Mouse (Mus musculus) G1E-ER4 (cell line): Measurements from ENCODE around the gene Smyd3. TPM values are rescaled to one million over a fixed set of nuclear protein-coding genes. Genes with fewer than 3 reads are reported as not detected.

ENCODE experiments used
- GATA1 ChIP-seq: IDR thresholded peaks from one replicate; pipeline ENCODE4 v1.8.0; 2012; ENCODE audit warnings: low read length, inconsistent platforms
- polyA plus RNA-seq: library from polyadenylated mRNA; stranded (reverse); fragments of >175 nt; gene quantifications from 2 replicates; pipeline ENCODE4 v1.2.3, GENCODE M21; 2012

Gene Smyd3
- polyA plus RNA-seq, 1 experiment = 4.1 TPM

DNA sequence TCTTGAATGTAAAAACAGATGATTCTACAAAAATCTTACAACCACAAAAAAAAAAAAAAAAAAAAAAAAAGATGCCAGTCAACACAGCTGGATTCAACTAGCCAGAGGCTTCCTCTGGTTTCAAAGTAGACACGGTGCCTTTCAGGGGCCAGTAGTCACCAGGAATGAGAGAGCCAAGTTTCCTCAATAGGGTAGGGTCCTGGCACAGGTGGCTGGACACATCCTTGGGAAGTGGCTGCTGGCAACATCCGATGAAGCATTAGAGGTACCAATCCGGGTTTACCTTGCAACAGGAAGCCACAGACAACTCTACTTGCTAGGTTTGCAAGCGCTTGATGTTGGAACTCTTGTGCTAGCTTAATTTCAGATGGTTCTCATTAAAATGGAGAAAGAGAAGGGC is 459.2 kb downstream of the Smyd3 start:
- TF ChIP-seq GATA1 = no peak

- TF ChIP-seq GATA1 = no peak
Observed at GRCm38 (mm10) chr1:179055760-179056159, 462.1 kb downstream of the Smyd3 start.

GRCm38 (mm10) chr1:179054385-179055116 is 463.3 kb downstream of the Smyd3 start:
- TF ChIP-seq GATA1 = no peak

DNA sequence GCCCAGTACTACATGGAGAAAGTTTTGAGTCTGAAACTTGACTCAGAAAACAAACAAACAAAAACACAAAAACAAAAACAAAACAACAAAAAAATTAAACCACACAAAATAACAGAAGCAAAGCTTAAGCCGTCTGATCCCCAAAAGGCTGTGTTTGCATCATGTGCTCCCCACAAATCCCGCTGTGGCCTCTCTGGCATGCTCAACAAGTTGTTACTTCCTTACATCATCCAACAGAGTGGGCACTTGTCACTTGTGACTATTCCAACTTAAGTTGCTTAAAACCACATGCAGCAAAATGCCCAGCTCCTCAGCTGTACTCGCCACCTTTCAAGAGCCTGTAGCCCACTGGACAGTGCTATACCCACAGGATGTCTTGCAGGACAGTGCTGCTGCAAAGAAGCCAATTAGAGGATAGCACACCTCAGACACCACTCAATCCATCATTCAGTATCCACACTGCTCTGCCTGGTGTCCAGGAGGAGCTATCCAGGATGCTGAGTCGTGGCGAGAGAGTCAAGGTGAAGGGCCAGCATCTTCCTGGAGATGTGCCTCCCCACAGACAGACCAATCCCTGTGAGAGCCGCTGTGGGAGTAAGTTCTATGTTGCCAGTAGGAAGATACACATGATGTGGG is 465.2 kb downstream of the Smyd3 start:
- TF ChIP-seq GATA1 = no peak

GRCm38 (mm10) chr1:179047931-179048596 is 469.8 kb downstream of the Smyd3 start:
- TF ChIP-seq GATA1 = no peak

DNA sequence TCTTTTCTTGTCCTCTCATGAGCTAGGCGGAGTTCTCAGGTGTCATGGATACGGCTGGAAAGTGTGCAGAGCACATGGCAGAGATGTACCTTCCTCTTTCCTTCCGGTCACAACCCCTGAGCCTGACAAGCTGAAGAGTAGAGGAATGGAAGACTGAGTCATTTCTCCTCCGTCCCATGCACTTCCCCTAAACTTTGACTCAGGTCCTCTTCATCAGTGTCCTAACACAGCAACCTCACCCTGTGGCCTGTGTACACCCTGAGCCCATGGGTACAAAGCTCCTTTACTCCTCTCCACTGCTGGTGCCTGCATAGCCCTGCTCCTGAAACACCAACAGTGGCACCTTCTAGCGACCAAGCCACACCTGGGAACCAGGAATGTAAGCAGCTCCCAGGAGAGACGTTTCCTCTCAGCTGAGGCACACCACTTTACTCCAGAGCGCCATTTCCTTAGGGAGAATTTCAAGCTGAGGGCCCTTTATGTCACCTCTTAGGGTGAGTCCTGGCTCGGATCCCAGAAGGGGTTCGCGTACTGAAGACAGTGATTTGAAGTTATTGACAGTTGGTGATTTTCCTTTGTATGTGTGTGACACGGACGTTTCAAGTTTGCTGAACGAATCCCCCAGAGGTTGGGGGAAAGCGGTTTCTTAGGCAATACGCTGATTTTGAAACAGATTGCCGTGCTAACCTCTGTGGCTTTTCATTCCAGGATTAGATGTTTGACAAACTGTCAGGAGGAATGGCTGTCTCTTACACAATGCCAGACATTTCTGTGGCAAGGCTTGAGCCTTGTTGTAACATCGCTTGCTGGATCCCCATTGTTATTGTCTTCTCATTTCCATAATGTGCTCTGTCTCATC is 471.8 kb downstream of the Smyd3 start:
- TF ChIP-seq GATA1 = no peak

DNA sequence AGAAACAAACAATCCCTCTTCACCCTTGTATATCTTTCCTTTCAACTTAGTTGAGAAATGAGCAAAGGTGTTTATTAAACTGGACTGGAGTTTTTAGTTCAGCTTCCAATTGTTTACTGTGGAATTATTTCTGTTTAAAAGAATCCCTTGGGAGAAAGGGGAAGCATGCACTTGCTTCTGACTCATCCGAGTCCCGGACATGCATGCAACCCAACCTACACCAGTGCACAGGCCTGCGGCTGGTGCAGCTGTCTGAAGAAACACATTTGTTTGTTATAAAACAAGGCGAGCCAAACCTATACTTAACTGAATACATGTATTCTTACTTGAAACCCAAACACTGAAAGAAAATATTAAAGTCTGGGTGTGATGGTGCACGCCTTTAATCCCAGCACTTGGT is 473.7 kb downstream of the Smyd3 start:
- TF ChIP-seq GATA1 = no peak

DNA sequence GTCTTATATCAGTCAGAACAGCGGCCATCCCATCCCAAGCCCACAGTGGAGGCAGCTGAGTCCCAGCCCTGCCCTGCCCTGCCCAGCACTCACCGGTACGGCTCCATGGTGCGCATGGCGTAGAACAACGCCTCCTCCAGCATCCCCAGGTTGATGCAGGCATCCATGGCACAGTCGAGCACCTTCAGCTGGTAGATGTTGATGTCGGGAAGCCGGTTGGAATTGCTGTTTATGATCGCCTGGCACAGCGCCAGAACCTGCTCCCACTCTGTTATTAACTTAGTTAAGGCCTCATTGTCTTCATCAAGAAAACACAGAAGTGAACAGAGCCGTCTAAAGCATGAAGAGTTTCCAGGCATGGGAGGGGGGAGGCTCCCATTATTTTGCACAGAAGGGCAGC is 474.2 kb downstream of the Smyd3 start:
- TF ChIP-seq GATA1 = no peak

DNA sequence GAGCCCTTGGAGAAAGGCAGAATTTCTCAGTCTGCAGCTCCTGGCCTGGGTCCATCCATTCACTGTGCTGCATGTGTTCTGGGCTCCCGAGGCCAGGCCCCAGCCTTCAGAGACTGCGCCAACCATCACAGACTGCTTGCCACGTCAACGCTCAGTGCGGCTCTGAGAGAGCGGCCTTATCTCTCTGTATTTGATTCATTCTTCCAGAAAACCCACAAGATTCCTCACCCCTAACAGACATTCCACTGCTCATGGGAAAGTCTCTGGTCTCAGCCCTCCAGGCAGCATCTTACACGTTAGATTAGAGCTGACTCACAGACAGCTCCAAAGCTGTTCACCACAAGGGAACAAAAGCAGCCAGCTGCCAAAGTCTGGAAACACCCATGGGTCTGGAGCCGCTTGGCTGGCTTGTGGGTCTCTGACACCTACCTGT is 475.9 kb downstream of the Smyd3 start:
- TF ChIP-seq GATA1 = no peak

DNA sequence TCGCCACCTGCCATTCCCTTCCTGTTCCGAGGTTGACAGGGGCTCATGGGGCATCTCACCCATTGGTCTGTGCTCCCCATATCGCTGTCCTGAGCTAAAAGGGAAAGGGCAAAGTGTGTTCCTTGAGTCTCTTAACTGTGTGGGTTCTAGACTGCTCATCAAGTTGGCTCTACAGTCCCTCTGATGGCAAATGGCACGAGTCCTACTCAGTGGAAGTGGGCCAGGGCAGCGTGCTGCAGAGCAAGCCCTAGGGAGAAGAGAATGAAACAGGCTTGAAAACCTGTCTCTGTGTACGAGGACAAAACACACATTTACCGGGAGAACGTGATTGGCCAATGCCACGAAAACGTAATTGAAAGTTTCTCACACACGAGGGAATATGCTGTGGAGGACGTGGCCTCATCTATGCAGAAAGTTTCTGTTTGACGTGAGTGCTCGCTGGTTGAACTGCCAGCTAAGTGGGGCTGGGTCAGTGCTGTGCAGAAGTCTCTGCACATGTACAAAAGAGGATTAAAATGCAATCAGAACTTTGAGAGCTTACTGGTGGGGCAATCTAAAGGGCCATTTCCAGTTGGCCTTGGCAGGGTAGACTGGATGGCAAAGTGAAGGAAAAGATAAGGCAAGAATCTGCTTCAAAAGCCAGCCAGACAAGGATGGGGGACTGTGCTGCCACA is 476.5 kb downstream of the Smyd3 start:
- no peak for TF ChIP-seq GATA1

DNA sequence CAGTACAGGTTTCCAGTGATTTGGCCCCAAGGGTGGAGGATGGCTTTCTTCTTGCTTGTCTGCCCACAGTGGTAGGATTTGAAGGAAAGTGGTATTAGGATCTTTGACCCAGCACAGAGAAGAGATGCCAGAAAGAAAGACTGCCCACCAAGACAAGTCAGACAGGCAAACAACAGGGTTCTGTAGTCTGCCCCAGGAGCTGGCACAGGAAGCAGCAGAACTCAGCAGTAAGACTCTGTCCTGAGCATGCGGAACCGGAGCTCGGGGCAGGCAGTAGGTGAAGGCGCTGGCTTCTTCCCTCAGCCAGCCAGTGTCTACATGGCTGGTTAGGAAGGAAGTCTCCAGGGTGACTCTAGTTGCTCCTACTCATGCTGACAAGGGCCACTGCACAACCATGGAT is 479.0 kb downstream of the Smyd3 start:
- no peak for TF ChIP-seq GATA1

DNA sequence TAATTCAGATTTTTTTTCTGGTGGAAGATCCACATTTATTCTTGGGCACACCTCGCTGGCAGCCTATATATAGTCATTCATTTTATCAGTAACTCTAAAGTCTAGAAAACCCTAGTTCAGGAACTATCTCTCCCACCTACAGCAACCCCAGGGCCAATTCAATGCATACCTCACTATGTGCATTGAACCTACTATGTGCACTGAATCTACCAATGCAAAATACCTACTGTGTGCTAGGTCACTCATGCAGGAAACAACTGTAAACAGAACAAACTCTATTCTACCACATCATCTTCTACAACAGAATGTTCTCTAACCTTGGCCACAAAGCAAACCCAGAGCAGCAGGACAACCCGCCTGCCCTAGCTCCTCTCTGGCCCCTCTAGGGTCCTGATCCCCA is 484.9 kb downstream of the Smyd3 start:
- TF ChIP-seq GATA1 = no peak

GRCm38 (mm10) chr1:179031581-179031980 is 486.3 kb downstream of the Smyd3 start:
- no peak for TF ChIP-seq GATA1

GRCm38 (mm10) chr1:179026614-179027013 is 491.2 kb downstream of the Smyd3 start:
- no peak for TF ChIP-seq GATA1

DNA sequence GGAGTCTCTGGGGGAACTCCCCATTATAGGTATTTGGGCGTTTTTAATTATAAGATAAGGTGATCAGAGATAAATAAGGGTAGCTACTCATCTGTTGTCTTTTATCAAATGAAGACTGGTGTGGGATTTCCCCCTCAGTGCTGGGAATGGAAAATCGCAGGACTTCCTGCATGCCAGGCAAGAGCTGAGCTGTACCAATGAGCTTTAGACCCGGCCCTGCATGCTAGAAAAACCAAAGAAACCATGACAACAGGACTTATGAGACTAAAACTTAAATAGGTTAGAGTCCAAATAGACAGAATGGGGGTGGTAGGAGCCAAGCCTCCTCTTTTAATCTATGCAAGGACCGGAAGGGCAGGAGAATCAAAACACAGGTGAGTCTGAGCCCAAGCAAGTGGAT is 492.7 kb downstream of the Smyd3 start:
- no peak for TF ChIP-seq GATA1

GRCm38 (mm10) chr1:179023486-179023885 is 494.4 kb downstream of the Smyd3 start:
- TF ChIP-seq GATA1 = no peak
